Mouse (Mus musculus): ENCODE results near the gene Wdr86.
"Not testable (repeated sequence)": the region's sequence is repeated elsewhere in the genome, so short reads cannot be mapped to it uniquely, and the experiment has no call there.

Wdr86 gene

GRCm38 (mm10) chr5:24730488-24730871, at the start of gene Wdr86:
Wdr86 (minus strand) TSS chr5:24730727.
- no peak for DNase-seq (ENCODE audit: low read depth)

- peak; percentile 23 for DNase-seq (ENCODE audit: low read depth)
Measured at GRCm38 (mm10) chr5:24779881-24780512, 49.5 kb upstream of the Wdr86 start.

- DNase-seq (ENCODE audit: low read depth), result no peak
Measured at GRCm38 (mm10) chr5:24779321-24779720, 48.8 kb upstream of the Wdr86 start.

DNA sequence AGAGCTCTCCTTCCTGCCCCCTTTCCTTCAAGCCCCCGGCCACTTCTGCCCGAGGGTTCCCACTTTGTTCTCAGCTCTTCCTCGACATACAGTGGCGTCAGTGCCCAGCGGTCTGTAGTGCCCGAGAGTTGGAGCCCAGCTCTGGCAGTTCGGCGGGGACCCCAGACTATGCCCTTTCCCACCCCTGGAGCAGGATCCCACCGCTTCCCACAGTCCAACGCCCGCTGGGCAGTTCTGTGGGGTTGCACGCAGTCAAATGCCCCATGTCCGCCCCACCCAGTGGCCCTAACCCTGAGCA, 48.3 kb upstream of the Wdr86 start:
- DNase-seq (ENCODE audit: low read depth), result no peak

DNA sequence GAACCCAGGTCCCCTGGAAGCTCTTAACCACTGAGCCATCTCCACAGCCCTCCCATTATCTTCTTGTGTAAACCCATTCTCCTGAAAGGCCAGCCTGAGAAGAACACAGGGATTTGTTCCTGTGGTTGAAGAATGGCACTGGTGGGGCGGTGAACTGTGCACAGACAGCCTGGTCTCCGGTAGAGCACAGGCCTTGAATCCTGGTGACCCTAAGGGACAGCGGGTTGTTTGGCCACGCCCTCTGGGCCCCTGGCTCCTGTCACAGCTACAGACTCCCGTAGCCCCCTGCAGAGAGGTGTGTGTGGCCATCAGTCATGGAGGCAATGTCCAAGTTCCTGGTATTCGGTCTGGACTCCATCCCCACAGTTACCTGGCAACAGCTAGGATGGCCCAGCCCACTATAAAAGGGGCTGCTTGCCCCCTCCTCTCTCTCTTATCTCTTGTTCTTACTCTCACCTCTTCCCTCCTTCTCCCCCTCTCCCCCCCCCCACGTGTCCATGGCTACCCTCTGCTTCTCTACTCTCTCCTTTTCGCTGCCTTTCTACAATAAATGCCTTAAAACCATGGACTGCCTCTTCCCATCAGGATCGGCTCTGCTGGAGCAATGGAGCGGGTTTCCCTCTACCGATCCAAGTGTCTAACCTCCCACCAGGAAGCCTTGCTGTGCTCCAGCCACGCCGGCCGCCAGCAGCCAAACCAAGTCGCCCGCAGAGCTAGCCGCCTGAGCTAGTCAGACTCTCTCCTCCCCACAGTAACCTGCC, 47.7 kb upstream of the Wdr86 start:
- no peak for DNase-seq (ENCODE audit: low read depth)

DNA sequence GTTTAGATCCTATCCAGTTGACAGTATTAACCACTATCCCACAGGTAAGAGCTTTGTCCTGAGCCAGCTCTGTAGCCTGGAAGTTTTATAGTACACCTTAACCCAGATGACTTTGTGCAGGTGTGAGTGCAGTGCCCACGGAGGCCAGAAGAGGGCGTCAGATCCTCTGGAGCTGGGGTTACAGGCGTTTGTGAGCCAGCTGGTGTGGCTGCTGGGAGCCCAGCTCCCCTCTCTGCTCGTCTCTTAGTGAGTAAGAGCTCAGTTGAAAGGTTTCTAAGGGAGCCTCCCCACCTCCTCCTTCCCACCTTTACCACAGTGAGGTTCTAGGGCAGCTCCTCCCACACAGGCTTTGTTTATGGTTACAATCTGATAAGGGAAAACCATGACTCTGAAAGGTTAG, 46.2 kb upstream of the Wdr86 start:
- DNase-seq (ENCODE audit: low read depth), result no peak

DNA sequence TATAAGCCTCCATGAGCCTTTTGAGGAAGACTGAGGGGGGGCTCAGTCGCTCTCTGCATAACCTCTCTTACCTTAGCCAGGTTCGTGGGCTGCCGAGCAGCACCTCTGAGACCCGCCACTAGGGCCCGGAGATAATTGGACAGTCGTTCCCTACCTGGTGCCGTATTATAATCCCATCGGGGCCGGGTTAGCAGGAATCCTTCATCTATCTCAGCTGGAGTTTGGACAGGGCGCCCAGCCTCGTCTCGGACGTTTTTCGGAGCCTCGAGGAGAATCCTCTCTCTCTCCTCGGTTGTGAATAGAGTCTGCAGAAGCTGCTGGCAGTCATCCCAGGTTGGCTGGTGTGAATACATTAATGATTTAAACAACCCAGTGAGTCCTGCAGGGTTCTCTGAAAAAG, 44.0 kb upstream of the Wdr86 start:
- DNase-seq (ENCODE audit: low read depth), result not testable (repeated sequence)

DNA sequence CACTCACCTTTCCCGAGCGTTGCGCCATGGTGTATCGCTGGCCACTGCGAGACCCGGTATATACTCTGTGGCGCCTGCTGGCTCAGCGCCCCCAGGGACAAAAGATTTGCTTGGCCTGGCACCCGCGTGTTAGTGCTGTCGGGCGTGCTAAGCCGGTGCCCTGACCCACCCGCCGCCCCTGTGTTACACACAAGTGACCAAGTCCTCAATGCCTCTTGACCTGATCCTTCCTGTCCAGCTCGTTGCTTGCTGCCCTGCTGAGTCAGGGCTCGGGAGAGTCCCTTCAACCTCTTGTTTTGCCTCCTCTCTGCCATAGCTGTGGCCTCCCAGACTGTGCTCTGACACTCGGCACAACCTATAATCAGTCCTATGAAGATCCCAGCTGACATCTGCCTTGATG, 27.3 kb upstream of the Wdr86 start, which contains the start of gene Crygn:
Gene Crygn (minus strand): TSS at position 193 of the 400 bp plus-strand sequence.
- DNase-seq (ENCODE audit: low read depth), result no peak

- no peak for DNase-seq (ENCODE audit: low read depth)
Measured at GRCm38 (mm10) chr5:24756931-24757330, 26.4 kb upstream of the Wdr86 start.

- no peak for DNase-seq (ENCODE audit: low read depth)
Measured at GRCm38 (mm10) chr5:24752175-24752498, 21.6 kb upstream of the Wdr86 start.

GRCm38 (mm10) chr5:24751305-24752174, 21.0 kb upstream of the Wdr86 start:
- DNase-seq (ENCODE audit: low read depth), result no peak

DNA sequence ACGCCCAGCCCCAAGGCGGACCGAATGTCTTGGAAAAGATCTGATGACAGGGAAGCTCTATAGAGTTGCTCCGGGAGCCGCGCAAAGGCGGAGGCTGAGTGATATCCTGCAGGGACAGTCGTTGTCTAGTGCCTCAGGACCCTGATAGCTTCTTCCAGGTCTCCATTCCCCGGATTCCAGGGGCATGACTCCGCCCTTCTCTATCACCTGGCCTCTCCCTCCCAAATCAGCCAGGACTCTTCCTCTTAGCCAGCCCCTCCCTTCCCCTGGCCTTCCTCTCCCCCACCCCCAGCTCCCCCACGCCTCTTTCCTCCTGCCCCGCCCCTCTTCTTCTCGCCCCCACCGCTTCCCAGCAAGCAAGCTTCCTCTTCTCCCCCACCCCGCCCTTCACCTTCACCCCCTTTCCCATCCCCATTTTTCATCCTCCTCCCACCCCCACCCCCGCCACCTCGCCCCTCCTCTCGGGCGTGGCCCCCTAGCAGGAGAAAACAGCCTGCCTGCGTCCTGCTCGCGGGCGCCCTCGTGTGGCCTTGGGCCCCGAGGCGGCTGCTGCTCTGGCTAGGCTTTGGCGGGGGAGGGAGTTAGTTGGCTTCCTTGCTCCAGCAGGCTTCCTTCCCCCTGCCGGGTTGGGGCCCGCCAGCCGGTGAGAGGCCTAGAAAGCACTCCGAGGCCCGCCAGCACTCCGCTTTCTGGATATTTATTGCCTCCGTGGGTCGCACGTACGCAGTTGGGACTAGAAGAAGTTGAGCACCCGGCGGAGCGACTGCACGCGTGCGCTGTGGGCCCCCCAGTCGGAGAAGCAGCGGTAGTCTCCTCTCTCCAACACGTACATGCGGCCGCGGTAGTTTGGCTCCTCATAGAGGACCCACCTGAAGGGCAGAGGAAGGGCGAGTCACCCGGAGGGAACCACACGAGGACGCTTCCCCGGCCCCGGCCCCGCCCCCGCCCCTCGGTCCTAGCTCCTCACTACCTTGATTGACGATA, 20.1 kb upstream of the Wdr86 start:
- peak; percentile 55 for DNase-seq (ENCODE audit: low read depth)

GRCm38 (mm10) chr5:24749731-24750130, 19.2 kb upstream of the Wdr86 start:
- DNase-seq (ENCODE audit: low read depth), result no peak

DNA sequence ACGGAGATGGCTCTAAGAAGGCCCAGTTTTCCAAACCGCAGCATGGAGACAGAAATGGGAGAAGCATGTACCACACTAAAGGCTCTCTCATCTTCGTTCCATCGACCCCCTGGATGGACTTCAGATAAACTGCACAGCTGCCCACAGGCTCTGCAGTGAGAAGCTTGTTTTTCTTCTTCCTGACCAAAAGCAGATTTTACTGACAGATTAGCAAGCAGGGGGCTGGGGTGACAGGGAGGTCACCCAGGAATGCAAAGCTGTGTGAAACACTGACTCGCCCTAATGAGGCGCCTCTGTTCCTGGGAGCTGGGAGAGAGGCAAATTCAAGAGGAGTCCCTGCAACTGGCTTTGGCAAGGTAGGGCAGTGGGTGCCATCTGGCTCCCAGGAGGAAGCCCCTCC, 17.0 kb upstream of the Wdr86 start:
- no peak for DNase-seq (ENCODE audit: low read depth)

DNA sequence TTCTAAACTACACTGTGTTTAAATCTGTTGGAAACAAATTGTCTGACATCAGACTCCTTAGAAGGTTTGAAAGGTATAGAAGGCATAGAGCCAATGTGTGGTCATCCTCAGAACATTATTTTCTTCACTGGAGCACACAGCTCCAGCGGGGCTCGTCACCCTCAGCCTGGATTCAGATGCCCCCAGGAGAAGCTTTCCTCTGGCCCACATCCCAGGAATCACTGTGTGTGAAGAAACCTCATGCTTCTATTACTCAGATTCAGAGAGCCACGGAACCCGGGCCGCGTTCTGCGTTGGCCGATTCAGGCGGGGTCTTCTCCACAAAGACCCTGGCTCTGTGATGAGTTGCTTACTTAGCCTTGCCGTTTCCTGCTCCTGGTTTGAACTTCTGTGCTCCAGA, 13.4 kb upstream of the Wdr86 start:
- DNase-seq (ENCODE audit: low read depth), result no peak

GRCm38 (mm10) chr5:24741172-24741885, 10.8 kb upstream of the Wdr86 start:
- DNase-seq (ENCODE audit: low read depth), result no peak

DNA sequence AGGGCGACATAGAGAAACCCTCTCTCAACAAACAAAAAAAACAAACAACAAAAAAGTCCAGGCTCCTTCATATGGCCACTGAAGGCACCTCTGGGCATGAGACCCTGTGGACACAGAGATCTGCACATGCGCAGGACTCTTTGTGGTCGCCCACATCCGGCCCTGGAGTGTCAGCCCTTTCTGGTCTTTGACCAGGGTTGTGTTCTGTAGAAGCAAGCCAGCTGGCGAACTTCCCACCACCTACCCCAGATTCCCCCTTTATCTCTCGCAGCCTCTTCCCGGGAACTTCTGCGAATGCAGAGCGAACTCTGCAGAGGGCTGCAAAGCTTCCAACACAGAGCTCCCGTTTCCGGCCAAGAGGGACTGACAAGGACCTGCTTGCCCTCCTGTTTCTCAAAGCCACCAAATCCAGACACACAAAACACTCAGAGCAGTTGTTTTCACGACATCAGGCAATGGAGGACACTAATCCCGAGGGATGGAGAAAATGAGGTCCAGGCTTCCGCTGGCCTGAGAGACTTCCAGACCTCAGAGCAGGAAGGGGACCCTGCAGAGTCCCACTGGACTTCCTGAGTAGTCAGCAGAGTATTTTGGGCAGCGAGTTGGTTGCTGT, 8.7 kb upstream of the Wdr86 start:
- DNase-seq (ENCODE audit: low read depth), result no peak

DNA sequence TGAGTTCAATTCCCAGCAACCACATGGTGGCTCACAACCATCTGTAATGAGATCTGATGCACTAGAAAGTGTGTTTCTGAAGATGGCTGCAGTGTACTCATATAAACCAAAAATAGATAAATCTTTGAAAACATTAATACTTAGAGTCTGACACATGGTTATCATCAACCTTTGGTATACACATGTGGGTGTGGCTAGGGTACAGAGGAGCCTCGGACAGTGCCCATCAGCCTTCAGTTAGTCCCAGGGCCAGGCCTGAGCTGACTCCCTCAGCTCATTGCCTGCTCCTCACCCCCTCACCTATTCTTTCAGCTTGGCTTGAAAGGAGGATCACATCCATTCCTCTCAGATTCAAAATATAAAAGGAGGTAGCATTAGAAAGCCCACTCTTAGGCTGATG, 8.0 kb upstream of the Wdr86 start:
- no peak for DNase-seq (ENCODE audit: low read depth)

- DNase-seq (ENCODE audit: low read depth), result no peak
Measured at GRCm38 (mm10) chr5:24737595-24737994, 7.1 kb upstream of the Wdr86 start.

- DNase-seq (ENCODE audit: low read depth), result no peak
Measured at GRCm38 (mm10) chr5:24733771-24734426, 3.4 kb upstream of the Wdr86 start.
